Mouse (Mus musculus) erythroblast, embryonic 14.5 days (primary cell): Measurements from ENCODE around the gene Mr1. TPM values are rescaled to one million over a fixed set of nuclear protein-coding genes. Genes with fewer than 3 reads are reported as not detected.

Source experiments
- H3K27me3 ChIP-seq: 2 replicates; pipeline ENCODE4 v1.6.1; 2012; ENCODE audit warnings: inconsistent platforms; ENCODE audit not compliant: control insufficient read depth
- H3K36me3 ChIP-seq: 2 replicates; pipeline ENCODE4 v1.6.1; 2012; ENCODE audit warnings: mild to moderate bottlenecking, inconsistent platforms; ENCODE audit not compliant: control insufficient read depth
- H3K4me1 ChIP-seq: 2 replicates; pipeline ENCODE4 v1.6.1; 2012; ENCODE audit warnings: inconsistent platforms; ENCODE audit not compliant: control insufficient read depth
- H3K4me3 ChIP-seq: replicated peaks from 2 replicates; pipeline ENCODE3; 2012; ENCODE audit warnings: moderate library complexity, mild to moderate bottlenecking, inconsistent platforms
- H3K9me3 ChIP-seq: 2 replicates; pipeline ENCODE4 v1.6.1; 2012; ENCODE audit warnings: low read length, inconsistent platforms, mixed read lengths; ENCODE audit not compliant: control insufficient read depth
- GATA1 ChIP-seq: IDR thresholded peaks from 2 replicates; pipeline ENCODE4 v1.6.1; 2012; ENCODE audit warnings: low read length, inconsistent platforms, mixed read lengths
- TAL1 ChIP-seq: IDR thresholded peaks from 3 replicates; pipeline ENCODE4 v1.6.1; 2012; ENCODE audit warnings: low read length, inconsistent platforms, mixed read lengths
- polyA plus RNA-seq: library from polyadenylated mRNA; stranded (reverse); fragments of >175 nt; gene quantifications from 2 replicates; pipeline ENCODE4 v1.2.3, GENCODE M21; 2012

The Mr1 gene
- polyA plus RNA-seq, 1 experiment = not detected

DNA sequence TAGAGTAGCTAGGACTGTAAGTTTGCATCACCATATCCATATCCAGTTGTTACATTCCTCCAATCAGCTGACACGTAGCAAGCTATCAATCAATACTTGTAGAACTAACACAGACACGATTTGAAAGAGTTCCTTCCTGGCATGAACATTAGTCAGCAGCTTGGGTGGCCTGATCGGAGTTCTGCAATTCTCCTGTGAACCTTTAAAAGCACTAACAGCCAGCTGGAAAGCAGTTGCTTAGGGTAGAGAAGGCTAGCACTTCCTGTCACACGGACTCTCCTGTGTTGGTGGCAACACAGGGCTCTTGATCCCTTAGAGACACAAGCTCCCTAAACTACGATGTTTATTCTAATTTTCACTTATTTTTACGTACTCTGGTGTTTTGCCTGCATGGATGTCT lies 994 bp downstream of the Mr1 start:
- H3K27me3 ChIP-seq = no peaks in the 10 kb centered on the region
- no peak for TF ChIP-seq GATA1
- no peak for TF ChIP-seq TAL1
- H3K9me3 ChIP-seq = no peaks in the 10 kb centered on the region
- H3K36me3 ChIP-seq = no peaks in the 10 kb centered on the region
- peaks cover 6% of the 10 kb centered on the region for H3K4me1 ChIP-seq
- no peak overlapping the region for H3K4me3 ChIP-seq

DNA sequence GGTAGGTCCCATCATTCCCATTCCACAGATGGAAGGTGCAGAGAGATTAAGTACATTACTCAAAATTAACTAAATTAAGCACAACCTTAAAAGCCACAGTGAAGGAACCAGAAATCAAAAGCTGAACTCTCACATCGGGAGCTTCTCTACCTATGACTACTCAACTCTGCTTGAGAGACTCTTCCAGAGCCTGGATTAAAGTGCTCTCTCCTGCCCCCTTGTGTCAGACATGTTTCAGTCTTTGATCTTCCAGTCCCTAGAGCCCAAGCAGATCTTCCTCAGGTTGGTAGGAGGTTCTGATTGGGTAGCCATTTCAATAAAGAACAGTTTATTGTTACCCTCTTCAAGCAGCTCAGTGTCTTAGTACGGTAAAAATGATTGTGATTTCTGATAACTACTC lies 6.5 kb downstream of the Mr1 start:
- Histone ChIP-seq H3K27me3 (no peaks in the 10 kb centered on the region; the same call in 1 of the 2 replicates), H3K36me3 (no peaks in the 10 kb centered on the region), H3K4me3 (no peak overlapping the region), H3K4me1 (no peaks in the 10 kb centered on the region), H3K9me3 (no peaks in the 10 kb centered on the region)
- no peak for TF ChIP-seq TAL1
- TF ChIP-seq GATA1 = no peak

DNA sequence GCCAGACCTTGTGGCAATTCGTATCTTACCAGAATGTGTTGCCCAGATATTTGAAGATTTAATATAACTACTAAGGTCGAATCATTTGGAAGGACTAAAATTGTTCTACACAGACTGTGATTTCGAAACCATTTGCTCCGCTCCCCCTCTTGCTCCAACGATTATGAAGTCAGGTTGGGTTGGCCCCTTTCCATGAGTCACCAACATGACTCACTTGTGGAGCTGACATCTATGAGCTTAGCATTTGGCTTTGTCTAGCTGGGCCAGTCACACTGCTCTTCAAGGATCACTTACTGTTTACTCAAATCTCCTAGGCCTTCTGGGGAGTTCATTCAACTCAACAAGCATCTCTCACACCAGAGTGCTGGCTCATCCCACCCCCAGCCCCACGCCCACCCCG lies 7.8 kb downstream of the Mr1 start:
- no peaks in the 10 kb centered on the region for H3K36me3 ChIP-seq
- H3K27me3 ChIP-seq = no peaks in the 10 kb centered on the region; the same call in 1 of the 2 replicates
- no peaks in the 10 kb centered on the region for H3K4me1 ChIP-seq
- H3K9me3 ChIP-seq = no peaks in the 10 kb centered on the region
- no peak overlapping the region for H3K4me3 ChIP-seq
- no peak for TF ChIP-seq GATA1
- no peak for TF ChIP-seq TAL1

DNA sequence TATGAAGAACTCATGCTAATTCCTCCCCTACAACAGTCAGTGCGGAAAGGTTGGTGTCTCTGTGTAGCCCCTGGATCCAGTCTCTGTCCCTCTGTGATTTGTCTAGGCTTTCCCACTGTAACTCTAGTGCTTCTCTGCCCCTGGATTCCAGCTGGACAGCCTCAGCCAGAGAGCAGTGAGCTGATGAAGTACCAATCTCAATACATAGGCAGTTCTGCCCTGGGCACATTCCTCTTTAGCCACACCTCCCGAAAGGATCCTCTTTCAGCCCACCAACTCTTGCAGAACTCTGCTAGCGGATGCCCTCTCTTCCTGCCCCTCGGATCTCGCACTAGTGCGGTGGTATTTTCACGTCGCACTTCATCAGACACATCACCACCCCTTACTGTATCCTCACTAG lies 11.7 kb downstream of the Mr1 start:
- TF ChIP-seq TAL1 (no peak), GATA1 (no peak)
- no peaks in the 10 kb centered on the region; the same call in 1 of the 2 replicates for H3K27me3 ChIP-seq
- no peaks in the 10 kb centered on the region for H3K4me1 ChIP-seq
- no peaks in the 10 kb centered on the region for H3K36me3 ChIP-seq
- no peak overlapping the region for H3K4me3 ChIP-seq
- H3K9me3 ChIP-seq = no peaks in the 10 kb centered on the region

DNA sequence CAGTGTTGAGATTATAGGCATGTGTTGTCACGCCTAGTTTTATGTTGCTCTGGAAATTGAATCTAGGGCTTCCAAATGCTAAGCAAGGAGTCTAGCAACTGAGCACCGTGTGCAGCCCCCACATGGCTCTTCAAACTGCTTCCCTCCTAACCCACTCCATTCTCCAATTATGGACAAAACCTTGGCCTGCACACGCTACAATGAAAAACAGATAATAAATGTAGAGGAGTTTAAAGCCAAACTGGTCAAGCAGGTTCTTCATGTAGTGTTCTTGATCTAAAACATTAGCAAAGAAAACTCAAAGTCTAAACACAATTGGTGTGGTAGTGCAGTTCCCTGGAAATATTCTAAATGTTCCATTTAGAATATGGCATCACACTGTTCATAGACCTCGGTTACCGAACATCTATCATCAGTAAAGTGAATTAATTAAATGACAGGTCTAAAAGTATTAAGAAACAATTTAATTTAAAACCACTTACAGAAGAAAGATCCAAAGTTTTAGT lies 19.1 kb downstream of the Mr1 start:
- no peaks in the 10 kb centered on the region for H3K27me3 ChIP-seq
- no peak overlapping the region for H3K4me3 ChIP-seq
- no peaks in the 10 kb centered on the region for H3K4me1 ChIP-seq
- no peaks in the 10 kb centered on the region for H3K9me3 ChIP-seq
- no peaks in the 10 kb centered on the region for H3K36me3 ChIP-seq
- no peak for TF ChIP-seq GATA1
- TF ChIP-seq TAL1 = no peak

DNA sequence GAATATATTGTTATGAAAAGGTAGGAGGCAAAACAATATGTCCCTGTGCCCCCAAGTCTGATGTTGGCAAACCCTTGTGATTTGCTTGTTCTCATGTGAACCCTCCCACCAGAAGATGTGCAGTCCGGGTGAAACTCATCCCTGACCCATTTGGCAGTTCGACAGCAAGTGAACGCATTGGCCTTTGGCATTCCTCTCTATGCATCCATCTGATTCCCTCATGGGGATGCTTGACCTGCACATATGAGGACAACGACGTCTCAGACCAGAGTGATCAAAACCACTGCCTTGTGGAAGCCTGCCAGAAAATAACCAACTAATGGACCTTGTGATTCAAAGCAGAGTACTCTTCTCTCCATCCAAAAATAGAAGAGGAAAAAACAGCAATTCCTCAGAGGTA lies 19.9 kb downstream of the Mr1 start:
- no peaks in the 10 kb centered on the region for H3K27me3 ChIP-seq
- no peak for TF ChIP-seq TAL1
- no peaks in the 10 kb centered on the region for H3K4me1 ChIP-seq
- no peaks in the 10 kb centered on the region for H3K36me3 ChIP-seq
- H3K9me3 ChIP-seq = no peaks in the 10 kb centered on the region
- H3K4me3 ChIP-seq = no peak overlapping the region

DNA sequence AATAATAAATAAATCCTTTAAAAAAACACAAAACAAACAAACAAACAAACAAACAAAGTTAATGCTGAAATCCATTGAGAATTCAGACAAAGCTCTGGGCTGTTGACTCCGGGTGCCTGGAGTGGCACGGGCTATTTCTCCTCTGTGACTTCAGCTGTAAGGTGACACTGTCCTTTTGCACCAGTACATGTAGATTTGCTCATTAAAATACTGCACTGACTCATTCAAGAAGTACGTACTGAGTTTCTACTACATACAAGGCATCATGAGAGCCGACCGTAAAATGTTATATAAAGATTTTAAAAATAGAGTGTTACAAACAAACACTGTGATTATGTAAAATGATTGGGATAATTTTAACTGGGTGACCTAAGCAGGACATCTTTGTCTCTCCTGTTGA lies 22.2 kb downstream of the Mr1 start:
- H3K36me3 ChIP-seq = no peaks in the 10 kb centered on the region
- H3K4me3 ChIP-seq = no peak overlapping the region
- no peaks in the 10 kb centered on the region for H3K27me3 ChIP-seq
- H3K4me1 ChIP-seq = no peaks in the 10 kb centered on the region
- H3K9me3 ChIP-seq = no peaks in the 10 kb centered on the region
- no peak for TF ChIP-seq GATA1
- TF ChIP-seq TAL1 = no peak

DNA sequence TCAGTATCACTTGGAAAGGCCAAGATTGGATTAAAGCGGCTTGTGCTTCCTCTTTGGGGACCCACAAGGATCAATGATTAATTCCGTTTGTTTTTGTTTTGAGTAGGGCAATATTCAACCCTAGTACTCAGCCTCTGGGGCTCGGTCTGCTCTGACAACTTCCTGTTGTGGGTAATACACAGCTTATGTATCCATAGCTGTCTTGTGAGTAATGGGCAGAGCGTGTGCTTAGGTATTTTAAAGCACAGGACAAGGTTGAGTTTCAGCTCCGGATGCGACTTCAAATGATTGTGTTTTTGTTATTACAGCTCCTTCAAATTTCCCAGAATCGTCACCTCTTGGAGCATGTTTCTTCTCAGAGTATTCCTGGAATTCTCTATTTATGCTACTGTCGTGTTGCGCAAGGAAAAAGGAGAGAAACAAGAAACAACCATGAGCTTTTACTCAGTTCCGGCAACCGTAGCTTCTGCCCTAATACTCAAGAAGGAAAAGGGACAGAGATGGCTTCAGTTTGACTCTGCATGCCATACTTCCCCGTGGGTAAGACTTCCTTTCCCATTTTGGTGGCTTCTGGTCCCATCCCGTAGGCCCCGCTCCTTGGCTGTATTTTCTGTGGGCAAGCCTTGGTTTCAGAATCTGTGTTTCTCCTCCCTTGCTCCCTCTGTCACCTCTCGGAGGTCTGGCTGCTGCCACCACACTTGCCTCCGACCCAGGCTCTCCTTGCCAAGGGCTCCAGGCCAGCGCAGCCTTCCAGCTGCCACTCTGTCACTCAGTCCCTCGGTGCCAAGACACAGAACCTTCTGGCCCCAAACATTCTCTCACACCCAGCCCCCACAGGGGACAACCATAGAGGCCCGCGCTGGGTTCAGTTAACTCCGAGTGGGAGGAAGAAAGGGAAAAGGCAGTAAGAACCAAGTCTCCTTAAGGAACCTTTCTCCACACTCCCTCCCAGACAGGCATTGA lies 24.4 kb downstream of the Mr1 start:
- Histone ChIP-seq H3K4me3 (no peak overlapping the region), H3K9me3 (no peaks in the 10 kb centered on the region), H3K27me3 (no peaks in the 10 kb centered on the region), H3K4me1 (no peaks in the 10 kb centered on the region), H3K36me3 (no peaks in the 10 kb centered on the region)
- no peak for TF ChIP-seq GATA1
- TF ChIP-seq TAL1 = no peak

DNA sequence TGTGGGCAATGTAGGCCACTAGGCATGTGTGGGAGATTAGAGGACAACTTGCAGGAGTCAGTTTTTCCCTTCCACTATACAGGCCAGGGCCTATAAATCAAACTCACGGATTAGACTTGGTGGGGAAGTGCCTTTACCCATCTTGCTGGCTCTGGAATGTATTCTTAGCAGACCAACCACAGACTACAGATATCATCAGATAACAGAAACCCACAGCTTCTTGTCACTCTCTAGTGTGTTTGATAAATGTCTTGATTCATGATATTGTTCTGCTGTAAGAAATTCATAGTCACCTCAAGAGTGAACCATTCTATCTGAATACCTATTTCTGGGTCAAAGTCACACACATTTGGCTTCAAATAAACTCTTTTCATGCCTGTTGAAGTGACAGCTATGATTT lies 26.9 kb downstream of the Mr1 start:
- Histone ChIP-seq H3K27me3 (peaks cover 6% of the 10 kb centered on the region), H3K9me3 (no peaks in the 10 kb centered on the region), H3K4me1 (no peaks in the 10 kb centered on the region), H3K4me3 (no peak overlapping the region), H3K36me3 (no peaks in the 10 kb centered on the region)
- TF ChIP-seq GATA1 (no peak), TAL1 (no peak)
